Mouse (Mus musculus) cerebellum, adult 11-12 months (tissue): ENCODE data around the gene Ins2.
A peak's percentile ranks its signal among the peaks of the same experiment; 100 is the strongest.

Experiments used
- DNase-seq: peaks from one replicate; pipeline ENCODE4 v3.0.0; 2022

Gene Ins2

DNA sequence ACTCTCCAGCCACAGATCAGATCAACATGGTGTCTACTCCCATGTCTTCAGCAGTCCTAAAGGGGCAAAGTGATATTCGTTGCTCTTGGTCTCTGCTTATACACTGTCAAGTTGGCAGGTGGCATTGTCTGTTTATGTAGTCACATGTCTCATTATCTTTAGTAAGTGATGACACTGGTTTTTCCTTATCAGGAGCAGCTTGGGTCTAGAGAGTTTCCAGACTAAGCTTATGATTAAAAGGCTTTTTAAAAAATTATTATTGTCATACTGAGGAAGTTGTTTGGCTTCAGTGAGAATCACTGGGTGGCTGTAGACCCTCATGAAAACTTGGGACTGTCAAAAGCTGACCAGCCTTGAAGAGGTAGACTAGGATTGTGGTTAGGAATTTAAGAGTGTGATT is at the start of gene Ins2:
Gene Ins2, minus strand, starts transcription at position 101 of the 400 bp plus-strand sequence.
- no peak for DNase-seq

DNA sequence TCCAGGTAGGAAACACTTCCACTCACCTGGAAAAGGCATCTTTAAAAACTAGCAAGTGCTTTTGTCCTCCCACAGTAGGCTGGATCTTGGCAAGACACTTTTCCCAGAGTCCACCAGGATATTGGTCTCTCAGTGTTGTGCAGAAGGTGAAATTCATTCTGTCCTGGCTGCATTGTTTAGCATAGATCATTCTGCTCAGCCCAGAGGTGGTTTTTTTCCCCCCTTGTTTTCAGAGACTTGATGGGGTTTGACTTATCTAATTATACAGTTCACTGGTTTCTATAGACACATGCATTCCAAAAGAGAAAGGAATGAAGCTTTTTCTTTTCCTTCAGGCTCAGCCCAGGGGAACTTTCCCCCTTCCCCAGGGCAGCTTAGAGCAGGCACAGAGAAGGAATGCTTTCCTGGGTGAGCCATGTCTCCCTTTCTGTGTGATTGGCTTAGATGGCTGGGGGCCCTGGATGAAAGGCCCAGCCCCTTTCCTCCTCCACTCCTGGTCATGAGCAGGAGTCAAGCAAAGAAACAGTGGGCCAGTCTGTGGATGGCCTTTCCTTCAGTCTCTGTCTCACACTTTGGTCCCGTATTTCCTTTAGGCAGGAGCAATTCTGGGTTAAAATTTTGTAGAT is 49.6 kb upstream of the Ins2 start:
- DNase-seq, result no peak

DNA sequence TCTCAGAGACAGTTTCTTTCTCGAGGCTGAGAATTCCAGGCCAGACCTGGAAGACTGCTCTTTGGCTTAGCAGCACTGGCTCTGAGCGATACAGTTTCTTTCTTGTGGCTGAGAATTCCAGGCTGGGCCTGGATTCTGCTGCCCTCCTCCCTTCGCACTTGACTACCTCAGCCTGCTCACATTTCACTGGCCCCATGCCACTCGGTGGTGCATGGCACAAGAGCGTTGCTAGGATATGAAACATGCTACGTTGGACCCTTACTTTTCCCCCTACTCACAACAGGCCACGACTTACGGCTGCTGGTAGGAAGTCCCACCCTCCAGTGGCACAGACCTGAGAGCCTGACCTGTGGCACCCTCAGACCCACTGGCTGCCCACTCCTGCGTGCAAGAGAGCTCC is 46.5 kb upstream of the Ins2 start:
- DNase-seq, result no peak

DNA sequence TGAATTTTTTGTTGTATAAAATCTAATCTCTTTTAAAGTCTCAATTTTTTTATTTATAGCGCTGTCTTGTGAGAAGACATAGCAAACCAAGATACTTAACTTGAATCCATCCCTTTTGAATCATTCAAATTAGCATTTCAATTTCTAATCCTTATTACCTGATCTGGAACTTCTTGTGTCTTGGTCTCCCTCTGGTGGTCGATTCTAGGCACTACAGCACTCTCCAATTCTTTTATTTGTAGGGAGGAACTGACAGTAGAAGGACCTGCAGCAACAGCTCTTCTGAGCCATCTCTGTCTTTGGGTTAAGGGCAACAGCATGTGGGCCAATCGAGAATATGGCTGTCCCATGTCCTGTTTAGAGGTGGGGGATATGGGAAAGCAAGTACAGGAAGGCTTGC is 5.4 kb downstream of the Ins2 start:
- no peak for DNase-seq

DNA sequence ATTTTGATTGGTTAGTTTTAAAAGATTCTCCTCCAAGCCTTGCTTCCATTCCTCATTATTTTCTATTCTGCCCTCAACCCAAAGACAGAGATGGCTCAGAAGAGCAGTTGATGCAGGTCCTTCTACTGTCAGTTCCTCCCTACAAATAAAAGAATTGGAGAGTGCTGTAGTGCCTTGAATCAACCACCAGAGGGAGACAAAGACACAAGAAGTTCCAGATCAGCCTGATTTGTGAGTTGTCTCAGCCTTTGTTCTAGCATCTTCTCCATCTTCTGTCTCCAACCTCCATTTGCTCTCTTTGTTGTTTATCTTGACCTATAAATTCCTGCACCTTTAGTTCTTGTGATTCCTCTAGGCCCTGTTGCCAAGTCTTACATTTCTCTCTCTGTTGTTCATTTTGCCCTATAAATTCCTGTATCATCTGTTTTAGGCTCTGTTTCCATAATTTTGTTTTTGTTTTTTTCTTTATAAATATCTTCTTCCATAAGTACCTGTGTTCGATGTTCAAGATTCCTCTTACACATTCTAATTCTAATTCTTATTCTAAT is 6.2 kb downstream of the Ins2 start:
- DNase-seq, result peak; percentile 4

DNA sequence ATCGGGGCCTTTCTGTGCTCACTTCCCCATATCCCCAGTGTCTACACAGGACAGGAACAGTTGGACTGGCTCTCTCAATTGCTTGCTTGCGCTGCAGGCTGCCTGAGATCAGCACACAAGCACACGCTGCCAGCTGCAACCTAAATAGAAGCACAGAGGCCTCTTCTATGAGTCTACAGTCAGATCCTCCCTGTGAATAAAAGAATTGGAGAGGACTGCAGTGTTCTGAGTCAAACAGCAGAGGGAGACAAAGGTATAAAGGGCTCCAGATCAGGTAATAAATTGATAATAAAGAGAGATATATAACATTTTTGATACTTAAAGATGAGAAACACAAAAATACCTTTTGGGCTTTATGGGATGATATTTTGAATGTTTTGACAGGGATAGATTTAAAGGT is 17.2 kb downstream of the Ins2 start:
- no peak for DNase-seq

DNA sequence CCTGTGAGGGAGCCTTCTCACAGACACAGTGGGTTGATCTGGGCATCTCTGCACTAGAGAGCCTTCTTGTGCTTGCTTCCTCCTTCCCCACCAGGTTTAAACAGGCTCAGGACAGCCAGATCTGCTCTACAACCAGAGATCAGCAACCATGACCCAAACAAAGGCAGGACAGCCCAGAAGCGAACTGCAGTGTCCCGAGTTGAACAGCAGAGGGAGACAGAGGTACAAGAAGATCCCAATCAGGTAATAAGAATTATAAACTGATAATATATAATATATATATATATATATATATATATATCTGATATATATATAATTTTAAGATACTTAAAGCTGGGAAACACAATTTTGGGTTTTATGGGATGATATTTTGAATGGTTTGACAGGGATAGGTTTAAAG is 22.5 kb downstream of the Ins2 start:
- no peak for DNase-seq

DNA sequence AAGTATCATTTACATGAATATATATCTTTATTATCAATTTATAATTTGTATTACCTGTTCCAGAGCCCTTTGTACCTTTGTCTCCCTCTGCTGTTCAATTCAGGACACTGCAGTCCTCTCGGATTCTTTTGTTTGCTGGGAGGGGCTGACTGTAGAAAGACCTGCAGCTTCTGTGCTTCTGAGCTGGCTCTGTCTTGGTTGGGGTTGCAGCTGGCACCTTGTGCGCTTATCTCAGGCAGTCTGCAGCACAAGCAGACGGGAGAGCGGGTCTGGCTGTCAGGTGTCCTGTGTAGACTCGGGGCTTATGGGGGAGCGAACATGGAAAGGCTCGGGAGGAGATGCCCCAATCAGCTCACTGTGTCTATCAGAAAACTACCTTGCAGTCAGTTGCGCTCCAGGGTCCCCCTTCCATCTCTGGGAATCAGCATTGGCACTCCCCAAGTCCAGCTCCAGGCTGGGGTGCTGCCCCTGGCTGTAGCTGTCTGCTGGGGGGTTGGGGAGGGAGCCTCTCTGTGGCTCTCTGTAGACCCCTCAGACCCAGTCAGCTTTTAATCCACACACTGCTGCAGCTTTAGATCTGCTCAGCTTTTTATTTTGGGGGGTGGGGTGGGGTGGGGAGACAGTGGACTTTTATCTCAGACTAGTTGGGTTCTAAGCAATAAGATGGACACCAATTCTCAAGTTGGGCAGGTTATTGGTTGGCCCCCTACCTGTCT is 28.2 kb downstream of the Ins2 start:
- DNase-seq, result peak; percentile 2

DNA sequence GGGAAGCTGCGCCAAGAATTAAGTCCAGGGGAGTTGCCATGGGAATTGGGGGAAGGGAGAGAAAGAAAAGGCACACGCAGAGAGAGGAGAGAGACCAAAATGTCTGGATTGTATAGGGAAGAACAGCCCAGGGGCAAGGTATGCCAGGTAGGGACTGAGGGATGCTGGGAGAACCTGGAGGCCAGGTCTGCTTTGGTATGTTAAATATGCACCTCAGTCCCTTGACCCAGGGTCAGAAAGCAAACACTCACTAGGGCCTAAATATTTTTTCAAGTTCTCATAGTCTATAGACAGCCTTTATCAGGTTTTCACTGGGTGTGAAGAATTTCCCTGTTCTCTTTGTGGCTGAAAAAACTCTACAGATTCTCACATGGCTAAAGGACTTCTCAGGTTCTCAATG is 36.3 kb downstream of the Ins2 start:
- DNase-seq, result no peak

DNA sequence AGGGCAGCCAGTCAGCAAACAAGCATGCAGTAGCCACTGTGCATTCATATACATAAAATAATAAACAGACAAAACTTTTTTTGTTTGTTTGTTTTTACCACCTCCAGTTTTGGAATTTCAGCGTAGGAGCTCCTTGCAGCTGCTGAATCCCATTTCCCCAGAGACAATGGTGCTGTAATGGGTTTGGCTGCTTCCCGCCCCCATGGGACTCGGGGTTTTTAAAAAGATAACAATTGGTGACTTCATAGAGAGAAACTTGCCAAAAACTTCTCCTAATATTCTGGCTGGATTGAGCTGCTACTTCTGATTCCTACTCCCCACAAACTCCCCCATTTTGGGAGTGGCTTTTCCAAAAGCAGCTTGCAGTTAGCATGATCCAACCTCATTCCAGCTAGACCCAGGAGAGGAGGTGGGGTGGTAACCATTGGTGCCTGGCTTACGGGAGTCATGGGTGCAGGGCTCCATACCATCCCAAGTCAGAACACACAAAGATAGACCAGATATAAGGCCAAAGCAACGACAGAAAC is 43.8 kb downstream of the Ins2 start:
- no peak for DNase-seq

DNA sequence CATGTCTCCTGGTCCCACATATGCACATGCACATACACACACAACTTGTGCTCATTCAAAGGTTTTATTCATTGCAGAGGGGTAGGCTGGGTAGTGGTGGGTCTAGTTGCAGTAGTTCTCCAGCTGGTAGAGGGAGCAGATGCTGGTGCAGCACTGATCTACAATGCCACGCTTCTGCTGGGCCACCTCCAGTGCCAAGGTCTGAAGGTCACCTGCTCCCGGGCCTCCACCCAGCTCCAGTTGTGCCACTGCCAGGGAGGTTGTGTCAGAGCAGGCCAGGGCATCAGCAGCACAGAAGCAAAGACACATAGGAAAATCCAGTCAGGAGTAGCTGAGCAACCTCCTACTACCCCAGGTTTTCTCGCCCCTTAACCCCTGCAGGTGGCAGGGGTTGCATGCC is 64.6 kb downstream of the Ins2 start:
- no peak for DNase-seq

DNA sequence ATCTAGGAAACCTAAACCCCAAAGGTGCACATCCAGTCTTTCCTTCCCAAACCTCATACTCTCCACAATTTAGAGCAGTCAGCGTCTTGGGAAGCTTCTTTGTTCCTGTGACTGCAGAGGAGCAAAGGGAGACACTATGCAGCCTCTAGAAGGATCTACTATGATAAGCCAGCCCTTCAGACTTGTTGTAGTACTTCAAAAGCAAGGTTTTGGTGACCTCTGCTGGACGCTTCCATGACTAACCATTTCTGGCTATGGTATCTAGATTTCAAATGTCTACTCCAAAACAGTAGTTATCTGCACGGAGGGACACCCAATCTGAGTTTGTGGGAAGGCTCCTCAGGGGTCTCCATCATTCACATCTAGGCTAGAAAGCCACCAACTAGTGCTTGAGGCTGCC is 67.5 kb downstream of the Ins2 start:
- no peak for DNase-seq

DNA sequence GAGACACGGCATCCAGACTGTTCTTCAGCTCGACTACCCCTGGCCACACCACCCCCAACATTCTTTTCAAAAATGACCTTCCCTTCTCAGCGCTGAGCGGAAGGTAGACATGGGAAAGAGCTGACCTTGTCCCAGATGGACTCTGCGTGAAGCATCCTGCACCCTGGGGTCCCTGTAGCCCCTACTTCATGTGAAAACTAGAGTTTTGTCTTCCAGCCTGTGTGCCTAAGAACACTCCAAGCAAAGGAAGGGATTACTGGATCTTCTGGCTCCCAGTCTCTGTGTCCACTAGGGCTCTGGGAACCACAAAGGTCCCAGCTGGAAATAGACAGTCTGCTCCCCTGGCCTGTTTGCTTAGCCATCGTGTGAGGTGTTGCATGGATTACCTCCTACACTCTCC is 68.0 kb downstream of the Ins2 start:
- DNase-seq, result no peak

DNA sequence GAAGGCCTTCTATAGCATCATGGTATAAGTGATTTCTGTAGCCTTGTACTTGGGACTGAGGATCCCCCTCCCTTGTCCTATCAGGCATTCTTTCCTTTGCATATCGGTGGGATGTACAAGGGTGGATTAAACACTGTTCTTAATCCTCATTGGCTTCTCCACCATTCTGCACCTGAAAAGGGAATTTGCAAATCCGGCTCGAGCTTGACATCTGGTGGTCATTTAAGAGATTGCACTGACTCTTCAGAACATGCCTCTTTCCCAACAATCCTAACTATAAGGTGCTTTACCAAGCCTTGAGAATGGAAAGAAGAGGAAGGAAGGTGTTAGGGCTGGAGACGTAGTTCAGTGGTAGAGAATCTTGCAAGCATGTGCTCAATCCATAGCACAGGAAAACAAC is 71.1 kb downstream of the Ins2 start:
- peak; percentile 24 for DNase-seq

DNA sequence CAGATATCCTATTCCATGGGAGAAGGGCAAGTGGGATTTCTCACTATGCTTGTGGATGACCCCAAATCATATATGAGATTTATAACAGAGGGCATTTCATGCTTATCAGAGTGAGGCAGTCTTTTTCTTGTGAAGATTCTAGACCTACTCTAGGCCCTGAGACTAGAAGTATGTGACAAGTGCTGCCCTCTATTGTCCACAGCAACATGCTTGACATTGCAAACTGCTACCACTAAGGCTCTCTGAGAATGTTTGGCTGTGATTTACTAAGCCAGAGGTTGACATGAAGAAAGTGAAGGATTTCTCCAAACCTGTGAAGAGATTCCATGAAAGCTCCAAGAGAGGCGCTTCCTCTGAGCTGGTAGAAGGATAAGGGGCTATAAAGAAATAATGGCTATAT is 72.1 kb downstream of the Ins2 start:
- DNase-seq, result no peak

DNA sequence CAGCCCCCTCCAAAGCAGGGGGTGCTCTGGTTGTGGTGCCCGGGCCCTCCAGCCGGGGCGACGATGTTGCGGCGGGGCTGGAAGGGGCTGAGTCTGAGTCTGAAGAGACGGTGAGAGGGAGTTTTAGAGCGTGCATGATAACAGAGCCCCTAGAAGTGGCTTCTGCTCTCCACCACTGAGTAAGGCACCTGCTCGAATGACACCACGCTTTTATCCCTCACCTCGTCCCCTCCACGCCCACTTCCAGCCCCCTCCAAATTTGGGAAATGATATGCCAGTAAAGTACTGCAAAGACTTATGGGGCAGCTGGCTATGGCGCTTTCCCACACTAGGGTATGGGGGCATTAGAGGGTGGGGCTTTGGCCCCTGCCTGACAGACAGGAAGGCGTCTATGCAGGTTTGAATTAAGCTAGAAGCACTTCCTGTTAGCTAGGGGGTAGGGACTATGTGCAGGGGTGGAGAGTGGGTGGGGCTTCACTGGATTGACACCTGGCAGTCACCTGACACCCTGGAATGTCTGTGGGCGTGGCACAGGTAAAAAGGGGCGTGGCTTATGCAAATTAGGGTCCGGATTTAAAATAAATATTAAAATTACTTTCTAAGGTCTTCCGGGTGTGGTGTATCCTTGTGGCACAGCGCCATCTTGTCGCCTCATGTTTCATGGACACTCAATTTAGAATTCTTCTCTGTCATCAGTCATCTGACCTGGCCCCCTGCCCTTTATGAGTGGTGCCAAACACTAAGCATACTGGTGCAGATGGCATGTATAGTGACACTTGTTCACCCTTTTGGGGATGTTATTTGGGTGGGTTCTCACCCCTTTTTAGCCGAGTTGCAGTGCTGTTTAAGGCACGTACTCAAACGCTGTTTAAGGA is 73.2 kb downstream of the Ins2 start, which contains the start of gene Gm49394:
Gene Gm49394, minus strand, starts transcription at position 192 of the 875 bp plus-strand sequence.
- DNase-seq, result no peak

DNA sequence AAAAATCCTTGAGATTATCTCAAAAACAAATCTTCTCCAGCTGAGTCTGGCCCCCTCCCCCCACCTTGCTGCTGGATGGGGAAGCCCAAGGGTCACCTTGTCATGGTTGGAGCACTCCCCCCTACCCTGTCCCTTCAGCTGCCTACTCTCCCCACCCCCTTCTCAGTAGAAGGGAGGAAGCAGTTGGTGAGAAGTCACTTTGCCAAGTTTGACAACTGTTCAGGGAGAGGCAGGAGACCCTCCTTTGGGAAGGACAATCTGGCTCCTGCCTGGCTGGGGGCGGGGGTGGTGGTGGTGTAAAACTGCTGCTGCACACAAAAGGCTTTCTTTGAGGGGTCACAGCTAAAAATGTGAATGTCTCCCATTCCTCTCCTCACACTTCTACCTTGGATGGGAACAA is 74.9 kb downstream of the Ins2 start:
- no peak for DNase-seq

DNA sequence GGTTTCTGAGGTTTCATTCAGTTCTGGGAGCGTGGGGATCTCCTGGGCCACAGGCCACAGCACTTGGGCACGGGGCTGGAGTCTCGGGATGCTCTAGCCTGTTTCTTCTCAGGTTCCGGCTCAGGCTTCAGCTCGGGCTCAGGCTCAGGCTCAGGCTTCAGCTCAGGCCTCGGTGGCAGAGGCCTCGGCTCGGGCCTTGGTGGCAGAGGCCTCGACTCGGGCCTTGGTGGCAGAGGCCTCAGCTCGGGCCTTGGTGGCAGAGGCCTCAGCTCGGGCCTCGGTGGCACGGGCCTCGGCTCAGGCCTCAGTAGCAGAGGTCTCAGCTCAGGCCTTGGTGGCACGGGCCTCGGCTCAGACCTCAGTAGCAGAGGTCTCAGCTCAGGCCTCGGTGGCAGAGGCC is 75.7 kb downstream of the Ins2 start:
- no peak for DNase-seq

DNA sequence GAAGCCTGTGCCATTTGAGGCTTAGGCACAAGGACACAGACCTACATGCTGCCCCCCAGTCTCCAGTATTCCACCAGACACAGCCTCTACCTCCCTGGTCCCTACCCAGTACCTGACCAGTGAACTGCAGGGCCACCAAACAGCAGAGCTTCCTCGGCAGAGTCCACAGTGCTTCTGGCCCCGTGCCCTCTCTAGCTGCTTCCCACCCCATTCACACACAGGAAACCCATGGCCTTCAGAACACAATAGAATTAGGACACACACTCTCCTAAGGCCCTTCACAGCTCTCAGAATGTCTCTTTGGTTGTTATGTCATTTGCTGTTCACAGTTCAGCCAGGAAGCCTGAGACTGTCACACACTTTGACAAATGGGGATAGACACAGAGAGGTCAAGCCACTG is 76.5 kb downstream of the Ins2 start, which contains the start of gene Igf2:
Gene Igf2, minus strand, starts transcription at position 158 of the 400 bp plus-strand sequence.
- no peak for DNase-seq

DNA sequence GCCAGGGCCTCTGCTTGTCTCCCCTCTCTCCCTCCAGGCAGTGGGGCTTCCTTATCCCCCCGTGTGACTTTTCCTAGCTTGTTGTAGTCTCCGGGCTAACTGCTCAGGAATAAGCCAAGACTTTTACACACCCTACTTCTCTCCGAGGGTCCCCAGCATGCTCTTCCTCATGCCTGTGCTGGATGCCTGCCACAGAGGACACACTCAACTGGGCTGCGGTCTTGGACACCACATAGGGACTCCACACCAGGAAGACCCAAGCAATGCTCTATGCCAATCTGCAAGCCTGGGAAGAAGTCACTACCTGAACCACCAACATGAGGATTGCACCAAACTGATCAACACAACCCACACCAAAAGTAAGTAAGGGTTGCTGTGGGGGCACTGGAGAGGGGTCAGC is 77.1 kb downstream of the Ins2 start:
- no peak for DNase-seq

DNA sequence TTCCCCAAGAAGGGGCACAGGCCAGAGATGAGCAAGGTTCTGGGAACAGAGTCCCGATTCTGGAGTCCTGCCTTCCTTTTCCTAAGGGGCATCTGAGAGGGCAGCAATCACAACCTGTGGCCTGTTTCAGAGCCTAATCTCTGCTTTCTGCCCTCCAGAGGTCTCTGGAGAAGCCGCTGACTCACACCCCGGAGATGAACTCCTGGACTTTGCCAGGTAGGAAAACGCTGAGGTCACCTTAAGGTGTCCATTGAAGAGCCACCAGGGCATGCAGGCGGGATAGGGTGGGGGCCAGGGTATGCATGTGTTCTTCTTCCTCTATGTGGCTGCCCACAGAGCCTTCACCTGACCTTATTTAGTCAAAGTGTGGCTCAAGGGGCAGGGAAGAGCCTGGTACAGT is 77.8 kb downstream of the Ins2 start:
- DNase-seq, result no peak

DNA sequence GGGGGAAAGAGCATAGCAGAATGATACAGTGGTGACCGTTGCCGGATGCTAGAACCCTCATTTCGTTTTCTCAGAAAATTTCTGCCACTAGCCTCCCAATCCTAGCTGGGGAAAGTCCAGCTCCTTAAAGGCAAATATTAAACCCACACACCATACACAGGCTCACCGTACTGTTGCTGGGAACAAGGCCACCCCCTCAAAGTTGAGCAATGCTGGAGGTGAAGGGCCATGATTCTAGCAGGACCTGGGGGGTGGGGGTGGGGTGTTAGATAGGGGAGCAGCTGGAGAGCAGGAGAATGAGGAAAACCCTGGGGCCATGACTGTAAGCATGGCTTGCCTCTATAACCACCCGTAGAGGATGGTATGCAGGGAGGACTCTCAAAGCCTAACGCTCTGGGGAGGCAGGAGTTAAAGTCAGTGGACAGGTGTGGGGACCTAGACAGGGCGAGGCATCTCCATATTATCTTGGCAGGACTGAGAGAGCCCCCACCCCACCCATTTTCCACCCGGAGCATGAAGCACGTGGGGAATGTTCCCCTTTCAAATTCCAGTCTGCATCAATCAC is 78.6 kb downstream of the Ins2 start:
- no peak for DNase-seq

DNA sequence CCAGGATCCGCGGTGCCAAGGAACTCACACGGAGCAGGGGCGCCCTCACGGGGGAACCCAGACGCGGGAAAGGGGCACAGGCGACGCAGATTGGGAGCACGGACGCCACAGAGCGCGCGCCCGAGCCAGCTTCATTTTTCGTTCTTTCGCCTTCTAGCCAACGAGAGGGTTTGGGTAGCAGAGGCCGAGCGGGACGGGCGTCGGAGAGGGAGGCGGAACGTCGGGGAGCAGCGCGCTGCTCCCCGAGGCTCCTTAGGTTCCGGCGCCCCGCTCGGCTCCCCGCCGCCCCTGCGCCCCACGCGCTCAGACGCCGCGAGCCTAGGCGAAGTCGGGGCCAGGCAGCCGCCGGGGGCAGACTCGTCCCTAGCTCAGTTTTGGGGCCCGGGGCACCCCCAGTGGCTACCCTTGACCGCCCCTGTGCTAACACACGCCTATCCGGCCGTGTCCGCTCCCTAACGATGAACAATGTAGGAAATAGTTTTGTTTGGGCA is 79.2 kb downstream of the Ins2 start:
- DNase-seq, result no peak
